Comparison of ENCODE assay signal across 18 mouse cellular contexts in genomic region chr6:73311786-73312185, GRCm38 (mm10).
DNase-seq lines count a peak whose midpoint lies in the region; ATAC-seq lines count a peak whose summit lies in the region.
"Had no signal": no experiment of that assay in that cellular context is flagged by ENCODE, and none has a peak within 500 bp of the region (broad histone marks: within the 10 kb centered on the region; RNA-seq: fewer than 3 reads in every experiment).

No protein-coding gene starts in this region.

- no peak for DNase-seq in frontal cortex, postnatal 25 days (ENCODE audit: low spot score in 2 of 2)
- peak; percentile 13 for DNase-seq in 3T3-L1 (ENCODE audit: low read depth, low spot score)
- peak; percentile 67 for DNase-seq in NIH3T3 (ENCODE audit: low read depth)
- DNase-seq in layer of hippocampus, postnatal 14 days (ENCODE audit: low spot score in 2 of 2), result no peak
- no peak for DNase-seq in cerebellum, postnatal 36 days
- DNase-seq: adrenal gland, adult 8-10 months; adrenal gland, postnatal 14 days; adrenal gland, postnatal 36 days; B cell, adult 2 months; cerebellum, adult 11 months; cerebellum, adult 18-20 months; cerebellum, adult 8-10 months; cerebellum, adult 9-11 months; cerebellum, postnatal 14 days had no signal

- peak; percentile 66 for ATAC-seq in frontal cortex, adult (ENCODE audit: low TSS enrichment)
- ATAC-seq: CD4-positive, CD25-positive, alpha-beta regulatory T cell, adult 4 months; forebrain, embryonic 14.5 days; forebrain, embryonic 16.5 days had no signal

Comparison
In these comparisons a context has a peak if more than half of its experiments do, and no peak if none do; other contexts are left out.
1. DNase-seq: peak in 3T3-L1 (single experiment) and NIH3T3 (single experiment); none in frontal cortex, postnatal 25 days (0 of 2), layer of hippocampus, postnatal 14 days (0 of 2) and cerebellum, postnatal 36 days (0 of 2).